Mouse (Mus musculus): ENCODE data around the gene N4bp1. TPM values are rescaled to one million over a fixed set of nuclear protein-coding genes. Genes with fewer than 3 reads are reported as not detected.

The N4bp1 gene
- polyA plus RNA-seq, 1 experiment from 2014 or later = 5.4 TPM

- no peaks in the 10 kb centered on the region for H3K27me3 ChIP-seq (replicated peaks; ENCODE audit: control insufficient read depth, insufficient read depth, low read length)
- WGBS = 38% methylated on average over 2 of the region's 2 CpGs
- no peak for ATAC-seq
- H3K27ac ChIP-seq (ENCODE audit: low read depth, low read length) = no peak overlapping the region
- no peak overlapping the region for H3K9ac ChIP-seq (ENCODE audit: low read depth, low read length)
- H3K36me3 ChIP-seq (ENCODE audit: control insufficient read depth, insufficient read depth) = no peaks in the 10 kb centered on the region
- no peak overlapping the region for H3K4me3 ChIP-seq (ENCODE audit: low read depth, low read length)
- TF ChIP-seq CTCF (IDR thresholded peaks at IDR 0.05; ENCODE audit: low read depth) = no peak
- peaks cover 4% of the 10 kb centered on the region; the same call in 1 of the 2 replicates for H3K4me1 ChIP-seq (replicated peaks; ENCODE audit: control insufficient read depth, insufficient read depth, low read length)
- no peaks in the 10 kb centered on the region for H3K9me3 ChIP-seq (ENCODE audit: control insufficient read depth)
- no peak overlapping the region for H3K4me2 ChIP-seq (replicated peaks; ENCODE audit: low read depth)
Measured at GRCm38 (mm10) chr8:86820186-86820755, 64.8 kb downstream of the N4bp1 start.

GRCm38 (mm10) chr8:86819426-86819825 lies 65.6 kb downstream of the N4bp1 start:
- H3K4me2 ChIP-seq (replicated peaks; ENCODE audit: low read depth) = no peak overlapping the region
- ATAC-seq = no peak
- WGBS = 35% methylated on average over 6 of the region's 6 CpGs
- no peak overlapping the region for H3K27ac ChIP-seq (ENCODE audit: low read depth, low read length)
- no peak overlapping the region for H3K4me3 ChIP-seq (ENCODE audit: low read depth, low read length)
- H3K9me3 ChIP-seq (ENCODE audit: control insufficient read depth) = no peaks in the 10 kb centered on the region
- peaks cover 4% of the 10 kb centered on the region; the same call in 1 of the 2 replicates for H3K4me1 ChIP-seq (replicated peaks; ENCODE audit: control insufficient read depth, insufficient read depth, low read length)
- H3K36me3 ChIP-seq (ENCODE audit: control insufficient read depth, insufficient read depth) = no peaks in the 10 kb centered on the region
- no peaks in the 10 kb centered on the region for H3K27me3 ChIP-seq (replicated peaks; ENCODE audit: control insufficient read depth, insufficient read depth, low read length)
- TF ChIP-seq CTCF (IDR thresholded peaks at IDR 0.05; ENCODE audit: low read depth) = no peak
- no peak overlapping the region for H3K9ac ChIP-seq (ENCODE audit: low read depth, low read length)

DNA sequence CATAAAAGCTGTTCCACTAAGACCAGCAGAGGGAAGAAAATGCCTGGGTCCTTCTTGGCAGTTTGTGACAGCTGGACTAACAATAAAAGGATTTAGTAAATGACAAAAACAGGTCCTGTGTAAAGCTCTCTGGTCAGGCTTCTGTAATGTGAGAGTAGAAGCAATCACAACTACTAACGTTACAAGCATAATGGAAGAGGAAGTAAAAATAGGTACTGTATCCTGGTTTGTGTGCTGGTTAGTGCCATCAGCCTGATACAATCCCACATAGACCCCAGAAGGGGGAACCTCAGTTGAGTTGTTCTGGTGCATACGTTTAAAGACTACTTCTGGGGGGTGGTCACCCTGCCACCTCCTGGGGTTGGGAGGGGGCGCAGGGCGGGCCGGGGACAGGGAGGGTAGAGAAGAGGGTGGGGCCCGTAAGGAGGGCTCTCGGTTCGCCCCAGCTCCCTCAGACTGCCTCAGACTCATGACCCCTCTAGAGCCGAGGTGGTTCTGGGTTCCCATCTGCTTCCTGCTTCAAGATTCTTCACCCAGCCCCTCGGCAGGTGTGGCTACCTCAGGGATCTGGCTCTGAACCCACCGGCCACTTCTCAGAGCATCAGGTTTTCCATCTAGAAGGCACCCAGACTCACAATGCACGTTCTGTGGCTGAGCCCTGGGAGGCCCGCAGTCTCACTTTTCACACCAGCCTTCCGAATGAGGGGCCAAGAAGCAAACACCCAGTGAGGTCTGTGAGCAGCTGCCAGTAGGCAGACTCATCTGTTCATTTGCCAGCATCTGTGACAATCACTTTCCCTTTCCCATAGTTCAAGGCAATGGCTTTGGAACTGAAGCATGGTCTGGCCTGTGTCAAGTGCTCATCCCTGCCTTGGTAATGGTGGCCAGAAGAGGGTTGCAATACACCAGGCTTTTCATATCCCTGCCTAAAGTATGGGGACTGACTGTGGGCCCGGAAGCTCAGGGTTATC lies 75.8 kb downstream of the N4bp1 start:
- no peak for ATAC-seq
- TF ChIP-seq CTCF (IDR thresholded peaks at IDR 0.05; ENCODE audit: low read depth) = no peak
- no peaks in the 10 kb centered on the region for H3K27me3 ChIP-seq (replicated peaks; ENCODE audit: control insufficient read depth, insufficient read depth, low read length)
- H3K4me3 ChIP-seq (ENCODE audit: low read depth, low read length) = no peak overlapping the region
- WGBS = 79% methylated on average over 15 of the region's 15 CpGs
- no peaks in the 10 kb centered on the region for H3K4me1 ChIP-seq (replicated peaks; ENCODE audit: control insufficient read depth, insufficient read depth, low read length)
- H3K9me3 ChIP-seq (ENCODE audit: control insufficient read depth) = no peaks in the 10 kb centered on the region
- H3K27ac ChIP-seq (ENCODE audit: low read depth, low read length) = no peak overlapping the region
- no peak overlapping the region for H3K4me2 ChIP-seq (replicated peaks; ENCODE audit: low read depth)
- H3K36me3 ChIP-seq (ENCODE audit: control insufficient read depth, insufficient read depth) = no peaks in the 10 kb centered on the region
- no peak overlapping the region for H3K9ac ChIP-seq (ENCODE audit: low read depth, low read length)

DNA sequence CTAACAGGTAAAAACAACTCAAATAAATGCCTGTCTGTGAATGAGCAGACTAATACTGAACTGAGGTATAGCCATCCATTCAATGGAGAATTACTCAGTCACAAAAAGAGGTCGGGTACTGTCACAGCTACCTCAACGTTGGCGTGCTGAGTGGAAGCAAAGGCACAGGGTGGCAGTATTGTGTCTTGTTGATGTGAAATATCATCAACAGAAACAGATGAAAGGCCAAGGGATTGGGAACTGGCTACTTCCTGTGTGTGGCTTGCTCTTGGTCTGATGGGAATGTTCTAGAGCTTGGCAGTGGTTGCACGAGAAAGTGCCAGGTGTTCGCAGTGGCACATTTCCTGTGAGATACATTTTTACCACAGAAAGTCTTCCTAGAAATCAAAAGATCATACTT lies 76.8 kb downstream of the N4bp1 start:
- H3K27me3 ChIP-seq (replicated peaks; ENCODE audit: control insufficient read depth, insufficient read depth, low read length) = no peaks in the 10 kb centered on the region
- H3K36me3 ChIP-seq (ENCODE audit: control insufficient read depth, insufficient read depth) = no peaks in the 10 kb centered on the region
- H3K4me3 ChIP-seq (ENCODE audit: low read depth, low read length) = no peak overlapping the region
- H3K4me2 ChIP-seq (replicated peaks; ENCODE audit: low read depth) = no peak overlapping the region
- no peaks in the 10 kb centered on the region for H3K9me3 ChIP-seq (ENCODE audit: control insufficient read depth)
- no peak overlapping the region for H3K27ac ChIP-seq (ENCODE audit: low read depth, low read length)
- H3K9ac ChIP-seq (ENCODE audit: low read depth, low read length) = no peak overlapping the region
- H3K4me1 ChIP-seq (replicated peaks; ENCODE audit: control insufficient read depth, insufficient read depth, low read length) = no peaks in the 10 kb centered on the region
- ATAC-seq = no peak
- WGBS = 67% methylated on average over 5 of the region's 5 CpGs
- TF ChIP-seq CTCF (IDR thresholded peaks at IDR 0.05; ENCODE audit: low read depth) = peak; percentile 46

DNA sequence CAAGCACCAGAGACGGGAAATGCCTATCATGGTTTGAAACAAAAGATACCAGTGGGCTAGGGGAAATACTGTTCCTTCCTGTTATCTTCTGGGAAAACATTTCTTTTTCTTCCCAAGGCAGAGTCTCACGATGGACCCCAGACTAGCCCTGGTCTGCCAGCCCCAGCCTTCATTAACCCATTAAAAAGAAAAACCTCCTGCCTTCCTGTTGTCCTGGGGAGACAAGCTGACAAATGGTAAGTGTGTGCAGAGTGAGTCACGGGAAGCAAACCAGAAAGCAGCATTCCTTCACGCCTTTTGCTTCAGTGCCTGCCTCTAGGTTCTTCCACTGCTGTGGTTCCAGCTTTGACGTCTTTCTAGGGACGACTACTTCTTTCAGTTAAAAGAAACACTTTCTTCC lies 83.1 kb downstream of the N4bp1 start:
- H3K4me1 ChIP-seq (replicated peaks; ENCODE audit: control insufficient read depth, insufficient read depth, low read length) = no peaks in the 10 kb centered on the region
- ATAC-seq = no peak
- H3K27ac ChIP-seq (ENCODE audit: low read depth, low read length) = no peak overlapping the region
- no peak overlapping the region for H3K9ac ChIP-seq (ENCODE audit: low read depth, low read length)
- H3K9me3 ChIP-seq (ENCODE audit: control insufficient read depth) = no peaks in the 10 kb centered on the region
- H3K4me2 ChIP-seq (replicated peaks; ENCODE audit: low read depth) = no peak overlapping the region
- no peak overlapping the region for H3K4me3 ChIP-seq (ENCODE audit: low read depth, low read length)
- WGBS = 43% methylated on average over 6 of the region's 6 CpGs
- TF ChIP-seq CTCF (IDR thresholded peaks at IDR 0.05; ENCODE audit: low read depth) = no peak
- H3K27me3 ChIP-seq (replicated peaks; ENCODE audit: control insufficient read depth, insufficient read depth, low read length) = no peaks in the 10 kb centered on the region
- no peaks in the 10 kb centered on the region for H3K36me3 ChIP-seq (ENCODE audit: control insufficient read depth, insufficient read depth)

GRCm38 (mm10) chr8:86800966-86801365 lies 84.1 kb downstream of the N4bp1 start:
- H3K27me3 ChIP-seq (replicated peaks; ENCODE audit: control insufficient read depth, insufficient read depth, low read length) = no peaks in the 10 kb centered on the region
- no peak overlapping the region for H3K4me2 ChIP-seq (replicated peaks; ENCODE audit: low read depth)
- H3K4me3 ChIP-seq (ENCODE audit: low read depth, low read length) = no peak overlapping the region
- ATAC-seq = no peak
- no peaks in the 10 kb centered on the region for H3K9me3 ChIP-seq (ENCODE audit: control insufficient read depth)
- H3K36me3 ChIP-seq (ENCODE audit: control insufficient read depth, insufficient read depth) = no peaks in the 10 kb centered on the region
- H3K9ac ChIP-seq (ENCODE audit: low read depth, low read length) = no peak overlapping the region
- WGBS = 62% methylated on average over 4 of the region's 4 CpGs
- no peak overlapping the region for H3K27ac ChIP-seq (ENCODE audit: low read depth, low read length)
- TF ChIP-seq CTCF (IDR thresholded peaks at IDR 0.05; ENCODE audit: low read depth) = no peak
- no peaks in the 10 kb centered on the region for H3K4me1 ChIP-seq (replicated peaks; ENCODE audit: control insufficient read depth, insufficient read depth, low read length)
